Mouse (Mus musculus): ENCODE data around the gene Gm45140.
A peak's percentile ranks its signal among the peaks of the same experiment; 100 is the strongest.

Gm45140 gene

DNA sequence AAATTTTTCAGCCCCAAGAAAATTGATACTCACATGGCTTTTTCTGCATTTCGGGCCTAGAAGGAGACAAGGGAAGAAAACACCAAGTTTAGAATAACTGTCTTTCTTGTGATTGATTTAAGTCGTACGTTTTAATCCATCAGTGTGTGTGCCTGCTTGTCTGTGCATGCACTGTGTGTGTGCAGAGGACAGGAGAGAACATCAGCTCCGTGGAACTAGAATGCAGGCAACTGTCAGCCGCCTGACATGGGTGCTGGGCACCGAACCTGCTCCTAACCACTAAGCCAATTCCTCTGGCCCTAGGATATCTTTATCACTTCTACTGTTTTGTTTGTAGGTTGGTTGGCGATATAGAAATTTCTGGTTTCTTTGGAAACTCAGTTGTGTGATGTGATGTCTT, at the start of gene Gm45140:
Gene Gm45140, minus strand, starts transcription at position 101 of the 400 bp plus-strand sequence.
- no peak for DNase-seq (ENCODE audit: low read depth, low spot score)

GRCm38 (mm10) chr6:87882816-87883215, 47.2 kb upstream of the Gm45140 start:
- no peak for DNase-seq (ENCODE audit: low read depth, low spot score)

GRCm38 (mm10) chr6:87882221-87882620, 46.6 kb upstream of the Gm45140 start:
- no peak for DNase-seq (ENCODE audit: low read depth, low spot score)

- DNase-seq (ENCODE audit: low read depth, low spot score): no peak
Observed at GRCm38 (mm10) chr6:87879628-87880027, 44.0 kb upstream of the Gm45140 start.

DNA sequence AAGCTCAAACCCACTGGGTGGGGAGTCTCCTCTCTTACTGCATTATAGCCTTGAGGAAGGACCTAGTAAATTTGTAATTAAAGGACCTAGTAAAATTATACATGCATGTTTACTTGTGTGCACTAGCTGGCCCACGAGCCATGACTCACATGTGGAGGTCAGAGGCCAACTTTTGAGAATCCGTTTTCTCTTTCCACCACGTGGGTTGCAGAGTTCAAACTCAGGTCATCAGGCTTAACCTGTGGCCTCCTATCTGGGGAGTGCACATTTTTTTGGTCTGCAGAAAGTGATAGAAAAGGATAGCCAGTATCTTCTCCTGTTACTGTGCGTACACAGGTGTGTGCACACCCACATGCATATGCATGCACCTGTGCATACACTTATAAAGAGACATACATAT, 43.4 kb upstream of the Gm45140 start:
- no peak for DNase-seq (ENCODE audit: low read depth, low spot score)

- no peak for DNase-seq (ENCODE audit: low read depth, low spot score)
Observed at GRCm38 (mm10) chr6:87876068-87876643, 40.6 kb upstream of the Gm45140 start.

GRCm38 (mm10) chr6:87875562-87875961, 40.0 kb upstream of the Gm45140 start:
- no peak for DNase-seq (ENCODE audit: low read depth, low spot score)

GRCm38 (mm10) chr6:87875083-87875482, 39.5 kb upstream of the Gm45140 start:
- DNase-seq (ENCODE audit: low read depth, low spot score): peak; percentile 92

- DNase-seq (ENCODE audit: low read depth, low spot score): no peak
Observed at GRCm38 (mm10) chr6:87873963-87874362, 38.4 kb upstream of the Gm45140 start.

- peak; percentile 96 for DNase-seq (ENCODE audit: low read depth, low spot score)
Observed at GRCm38 (mm10) chr6:87873104-87873503, 37.5 kb upstream of the Gm45140 start.

- no peak for DNase-seq (ENCODE audit: low read depth, low spot score)
Observed at GRCm38 (mm10) chr6:87871240-87871639, 35.6 kb upstream of the Gm45140 start.

DNA sequence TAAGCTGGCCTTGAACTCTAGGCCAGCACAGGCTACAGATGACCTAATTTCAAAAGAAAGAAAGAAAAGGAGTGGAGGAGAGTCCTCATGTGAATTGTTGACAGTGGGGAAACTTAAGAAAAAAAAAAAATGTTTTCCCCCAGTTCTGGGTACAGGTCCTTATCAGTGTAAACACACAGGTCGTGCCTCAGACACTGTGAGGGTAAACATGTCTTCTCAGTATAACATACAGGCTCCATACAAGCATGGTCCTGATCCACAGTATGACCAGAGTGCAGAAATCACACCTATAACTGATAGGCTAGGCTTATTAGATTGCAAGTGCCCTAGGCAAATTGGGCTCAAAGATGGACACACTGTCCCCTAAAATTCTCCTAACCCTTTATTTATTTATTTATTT, 34.8 kb upstream of the Gm45140 start:
- no peak for DNase-seq (ENCODE audit: low read depth, low spot score)

DNA sequence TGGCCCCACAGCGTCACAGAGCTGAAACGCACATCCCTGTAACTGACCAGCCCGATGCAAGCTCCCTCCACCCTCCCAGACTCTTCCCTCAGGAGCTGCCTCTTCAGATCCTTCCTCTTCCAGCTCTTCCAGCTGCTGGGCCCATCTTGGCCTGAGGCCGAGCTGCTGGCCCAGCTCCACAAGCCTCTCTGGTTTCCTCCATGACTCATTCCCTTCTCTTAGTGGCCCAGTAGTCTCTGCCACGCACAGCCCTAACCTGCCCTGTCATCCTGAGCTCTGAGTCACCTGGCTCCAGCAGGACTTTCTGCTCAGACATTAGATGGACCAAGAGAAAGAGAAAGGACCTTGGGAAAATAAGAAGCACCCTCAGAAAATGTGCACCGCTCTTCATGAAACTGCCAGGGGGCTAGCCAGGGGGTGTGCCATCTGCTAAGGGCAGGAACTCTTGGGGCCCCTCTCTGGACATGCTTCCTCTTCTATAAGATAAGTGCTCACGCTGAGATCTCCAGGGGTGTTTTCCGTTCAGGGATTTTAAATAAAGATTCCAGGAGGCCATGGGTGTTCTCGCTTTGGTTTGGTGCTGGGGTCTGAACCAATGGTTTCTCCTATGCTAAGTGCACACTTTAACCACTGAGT, 33.4 kb upstream of the Gm45140 start:
- peak; percentile 97 for DNase-seq (ENCODE audit: low read depth, low spot score)

GRCm38 (mm10) chr6:87867256-87867655, 31.7 kb upstream of the Gm45140 start:
- no peak for DNase-seq (ENCODE audit: low read depth, low spot score)

GRCm38 (mm10) chr6:87866211-87866610, 30.6 kb upstream of the Gm45140 start:
- DNase-seq (ENCODE audit: low read depth, low spot score): no peak

GRCm38 (mm10) chr6:87857071-87857470, 21.5 kb upstream of the Gm45140 start:
- DNase-seq (ENCODE audit: low read depth, low spot score): no peak

- no peak for DNase-seq (ENCODE audit: low read depth, low spot score)
Observed at GRCm38 (mm10) chr6:87853446-87853845, 17.9 kb upstream of the Gm45140 start.

DNA sequence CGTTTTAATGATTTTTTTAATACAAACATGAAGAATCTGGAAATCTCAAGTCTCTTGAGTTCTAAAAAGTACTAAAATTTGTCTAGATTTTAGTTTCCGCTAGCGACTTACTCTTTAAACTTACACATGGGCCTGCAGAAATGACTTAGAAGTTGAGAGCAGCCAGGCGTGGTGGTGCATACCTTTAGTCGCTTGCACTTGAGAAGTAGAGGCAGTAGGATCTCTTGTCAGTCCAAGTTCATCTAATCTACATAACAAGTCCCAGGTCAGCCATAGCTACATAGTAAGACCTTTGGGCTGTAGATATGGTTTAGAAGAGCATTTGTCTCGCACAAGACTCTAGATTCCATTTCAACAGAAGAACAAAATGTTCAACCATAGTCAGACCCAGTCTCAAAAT, 16.3 kb upstream of the Gm45140 start:
- no peak for DNase-seq (ENCODE audit: low read depth, low spot score)

DNA sequence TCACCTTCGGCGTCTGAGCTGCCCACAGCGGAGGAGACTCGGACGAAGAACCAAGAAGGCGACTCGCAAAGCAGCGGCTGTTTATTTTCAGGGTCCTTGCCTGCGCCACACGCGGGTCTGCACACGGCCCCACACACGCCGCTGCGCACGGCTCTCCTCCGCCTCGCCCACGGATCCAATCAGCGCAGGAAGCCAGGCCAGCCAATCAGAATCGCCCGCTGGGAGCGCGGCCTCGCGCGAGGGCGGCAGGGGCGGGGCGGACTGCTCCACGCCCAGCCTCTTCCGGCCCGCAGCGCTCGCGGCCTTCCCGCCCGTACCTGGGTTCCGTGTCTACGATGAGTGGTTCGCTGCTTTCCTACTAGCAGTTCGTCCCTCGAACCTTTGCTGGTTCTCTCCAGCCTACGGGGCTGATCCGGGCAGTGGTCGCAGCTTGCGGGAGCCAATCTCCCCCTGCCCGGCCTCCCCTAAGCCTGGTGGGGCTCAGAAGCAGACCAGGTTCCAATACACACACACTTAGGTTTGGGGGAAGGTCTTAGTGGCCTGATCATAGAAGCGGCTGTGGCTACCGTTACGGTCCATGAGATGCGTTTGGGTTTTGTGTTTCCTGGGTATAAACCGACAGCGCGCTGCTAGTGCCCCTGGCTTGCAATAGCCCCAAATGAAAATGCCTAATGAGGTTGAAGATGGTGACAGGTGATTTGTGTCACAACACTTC, 15.5 kb upstream of the Gm45140 start, which contains the start of gene Cnbp:
Gene Cnbp, minus strand, starts transcription at position 207 of the 715 bp plus-strand sequence.
- DNase-seq (ENCODE audit: low read depth, low spot score): peak; percentile 97

GRCm38 (mm10) chr6:87850155-87850899, 14.7 kb upstream of the Gm45140 start:
- no peak for DNase-seq (ENCODE audit: low read depth, low spot score)

DNA sequence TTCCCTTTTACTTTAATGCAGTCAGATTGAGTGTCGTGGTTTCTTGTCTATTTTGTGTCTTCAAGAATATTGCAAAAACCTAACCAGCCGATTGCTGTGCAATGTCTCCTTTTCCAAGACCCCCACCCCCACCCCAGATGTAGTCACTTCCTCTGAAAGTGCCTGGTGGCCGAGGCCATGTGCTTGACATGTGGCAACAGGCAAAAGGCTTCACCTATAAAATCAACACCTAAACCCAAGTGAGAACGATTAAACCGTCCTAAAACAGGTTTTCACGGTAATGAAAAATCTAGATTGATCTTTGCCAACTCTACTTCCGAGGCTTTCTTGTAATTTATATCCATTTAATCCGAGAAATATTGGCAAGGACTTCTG, 14.2 kb upstream of the Gm45140 start:
- DNase-seq (ENCODE audit: low read depth, low spot score): no peak

DNA sequence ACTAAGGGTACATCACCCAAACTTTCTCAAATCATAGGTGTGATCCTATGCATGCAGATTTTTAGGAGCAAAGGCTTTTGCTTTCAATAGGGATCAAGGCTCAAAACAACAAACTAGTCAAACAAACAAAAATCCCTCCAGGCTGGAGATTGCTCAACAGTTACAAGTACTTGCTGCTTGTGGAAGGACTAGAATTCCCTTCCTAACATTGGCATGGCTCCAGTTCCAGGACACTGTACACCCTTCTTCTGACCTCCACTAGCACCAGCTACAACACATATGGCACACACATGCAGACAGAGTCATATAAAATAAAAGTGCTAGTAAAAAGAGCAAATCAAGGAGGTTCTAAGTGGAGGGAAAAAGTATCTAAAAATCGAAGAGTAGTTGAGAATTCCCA, 11.2 kb upstream of the Gm45140 start:
- DNase-seq (ENCODE audit: low read depth, low spot score): peak; percentile 54

Data from skeletal muscle tissue, adult 2 months (tissue).